Mouse (Mus musculus): ENCODE measurements around the gene Saxo2. TPM values are rescaled to one million over a fixed set of nuclear protein-coding genes. Genes with fewer than 3 reads are reported as not detected.

The Saxo2 gene
- polyA plus RNA-seq (2021; fragmentation: Nextera tagmentation) = 41.8 and 44.5 TPM in 2 replicates
- long read RNA-seq, experiment 1, transcript Saxo2-202 (2 exons, 430 nt) = major isoform, 6 of 16 reads
- long read RNA-seq, experiment 1, partial matches to known transcripts = 0 of 16 reads
- long read RNA-seq, experiment 1, other reads (novel, unspliced or antisense) = 7 of 16 reads
- long read RNA-seq, experiment 2, transcript Saxo2-202 (2 exons, 430 nt) = major isoform, 18 of 19 reads
- long read RNA-seq, experiment 2, partial matches to known transcripts = 0 of 19 reads
- long read RNA-seq, experiment 2, other reads (novel, unspliced or antisense) = 0 of 19 reads

GRCm38 (mm10) chr7:82648353-82649080, at the start of gene Saxo2, which contains the start of gene Efl1:
Gene Saxo2 (minus strand): TSS chr7:82648528.
Gene Efl1 (plus strand): TSS chr7:82648614.

Other genes starting within 250 kb of the Saxo2 start
- gene Efl1, start 86 bp upstream of the Saxo2 start, polyA plus RNA-seq (2021; fragmentation: Nextera tagmentation) = 9.8 and 10.5 TPM in 2 replicates
- 3.5 and 4.4 TPM in 2 replicates for gene Mex3b, start 218.8 kb upstream of the Saxo2 start, polyA plus RNA-seq (2021; fragmentation: Nextera tagmentation)

Measured in left cerebral cortex, adult 6 months (tissue).